ENCODE assay signal across 24 mouse cellular contexts in genomic region chr5:23566382-23566781, GRCm38 (mm10).
DNase-seq lines count a peak whose midpoint lies in the region; ATAC-seq and TF ChIP-seq lines count a peak whose summit lies in the region.
"Had no signal": no experiment of that assay in that cellular context is flagged by ENCODE, and none has a peak within 500 bp of the region (broad histone marks: within the 10 kb centered on the region; RNA-seq: fewer than 3 reads in every experiment).

No protein-coding gene starts in this region.

- peak; percentile 42 for DNase-seq in liver, postnatal 0 days
- no peak for DNase-seq in liver, embryonic 11.5 days (ENCODE audit: low spot score)
- peak; percentile 32 for DNase-seq in lung, postnatal 25 days (ENCODE audit: low spot score)
- no peak for DNase-seq in forebrain, embryonic 11.5 days (ENCODE audit: low spot score)
- DNase-seq: adrenal gland, adult 8-10 months; adrenal gland, postnatal 36 days; cerebellum, adult 11 months; cerebellum, adult 9-11 months; cerebellum, postnatal 36 days; gastrocnemius, postnatal 36 days; heart, adult 18-20 months; heart, postnatal 10 days; heart, postnatal 4 days had no signal

- H3K4me2 ChIP-seq in liver, postnatal 0 days (ENCODE audit: low read depth, low read length), result no peak overlapping the region
- no peak overlapping the region for H3K4me2 ChIP-seq in liver, embryonic 11.5 days
- no peak overlapping the region for H3K4me2 ChIP-seq in hindbrain, embryonic 12.5 days (replicated peaks)
- no peak overlapping the region for H3K4me2 ChIP-seq in forebrain, embryonic 11.5 days (ENCODE audit: low read depth, low read length, severe bottlenecking)
- H3K4me2 ChIP-seq: embryonic facial prominence, embryonic 13.5 days; forebrain, embryonic 13.5 days; hindbrain, embryonic 13.5 days had no signal

- no peak overlapping the region for H3K9ac ChIP-seq in liver, postnatal 0 days (replicated peaks)
- no peak overlapping the region for H3K9ac ChIP-seq in liver, embryonic 11.5 days (ENCODE audit: low read depth, low read length)
- H3K9ac ChIP-seq in hindbrain, embryonic 12.5 days, result no peak overlapping the region
- no peak overlapping the region for H3K9ac ChIP-seq in forebrain, embryonic 11.5 days (ENCODE audit: low read length)
- H3K9ac ChIP-seq: embryonic facial prominence, embryonic 13.5 days; forebrain, embryonic 13.5 days; hindbrain, embryonic 13.5 days had no signal

- H3K27ac ChIP-seq in liver, postnatal 0 days (ENCODE audit: low read depth), result peak overlapping the region; percentile 64; the same call in 1 of the 2 replicates
- no peak overlapping the region for H3K27ac ChIP-seq in liver, embryonic 11.5 days (ENCODE audit: low read depth, low read length)
- H3K27ac ChIP-seq in bone marrow, adult 2 months (ENCODE audit: control insufficient read depth, insufficient read depth, low read depth, low read length, poor library complexity), result peak overlapping the region; percentile 89; the same call in 1 of the 2 replicates
- no peak overlapping the region for H3K27ac ChIP-seq in hindbrain, embryonic 12.5 days
- H3K27ac ChIP-seq in forebrain, embryonic 11.5 days (ENCODE audit: low read depth, low read length), result no peak overlapping the region
- H3K27ac ChIP-seq: embryonic facial prominence, embryonic 13.5 days; forebrain, embryonic 13.5 days; heart, embryonic 10.5 days; hindbrain, embryonic 13.5 days; hindbrain, postnatal 0 days had no signal

- H3K36me3 ChIP-seq in liver, postnatal 0 days (replicated peaks; ENCODE audit: insufficient read depth, low read length), result peaks cover 11% of the 10 kb centered on the region
- no peaks in the 10 kb centered on the region; the same call in 1 of the 2 replicates for H3K36me3 ChIP-seq in liver, embryonic 11.5 days (ENCODE audit: control insufficient read depth, insufficient read depth, low read length)
- H3K36me3 ChIP-seq in hindbrain, embryonic 12.5 days, result 0 out of 2 replicates have a peak, but pooled peaks cover 4% of the 10 kb centered on the region
- H3K36me3 ChIP-seq in forebrain, embryonic 11.5 days (ENCODE audit: control insufficient read depth, insufficient read depth, low read length), result no peaks in the 10 kb centered on the region

- peaks cover 4% of the 10 kb centered on the region for H3K4me1 ChIP-seq in liver, postnatal 0 days (ENCODE audit: insufficient read depth)
- no peaks in the 10 kb centered on the region for H3K4me1 ChIP-seq in liver, embryonic 11.5 days (replicated peaks; ENCODE audit: control insufficient read depth, insufficient read depth, low read length)
- H3K4me1 ChIP-seq in bone marrow, adult 2 months (ENCODE audit: control insufficient read depth, insufficient read depth, low read length), result peaks cover 2% of the 10 kb centered on the region; the same call in 1 of the 2 replicates
- H3K4me1 ChIP-seq in hindbrain, embryonic 12.5 days, result 0 out of 2 replicates have a peak, but pooled peaks cover 3% of the 10 kb centered on the region
- no peaks in the 10 kb centered on the region for H3K4me1 ChIP-seq in forebrain, embryonic 11.5 days (replicated peaks; ENCODE audit: control insufficient read depth, insufficient read depth, low read length)
- H3K4me1 ChIP-seq: embryonic facial prominence, embryonic 13.5 days; forebrain, embryonic 13.5 days; hindbrain, embryonic 13.5 days had no signal

- WGBS in liver, postnatal 0 days (ENCODE audit: insufficient replicate concordance), result 65% methylated on average over 6 of the region's 6 CpGs
- WGBS in liver, embryonic 11.5 days, result 90% methylated on average over 6 of the region's 6 CpGs
- 47% methylated on average over 6 of the region's 6 CpGs for WGBS in bone marrow, adult 2 months
- WGBS in hindbrain, embryonic 12.5 days, result 92% methylated on average over 6 of the region's 6 CpGs
- 91% methylated on average over 6 of the region's 6 CpGs for WGBS in forebrain, embryonic 11.5 days

- no peak overlapping the region for H3K4me3 ChIP-seq in liver, postnatal 0 days (ENCODE audit: low read depth, low read length)
- H3K4me3 ChIP-seq in liver, embryonic 11.5 days (ENCODE audit: low read depth, low read length), result no peak overlapping the region
- no peak overlapping the region for H3K4me3 ChIP-seq in bone marrow, adult 2 months (replicated peaks; ENCODE audit: control insufficient read depth, low read depth, low read length)
- no peak overlapping the region for H3K4me3 ChIP-seq in hindbrain, embryonic 12.5 days
- no peak overlapping the region for H3K4me3 ChIP-seq in forebrain, embryonic 11.5 days (ENCODE audit: low read depth, low read length)
- H3K4me3 ChIP-seq: embryonic facial prominence, embryonic 13.5 days; forebrain, embryonic 13.5 days; heart, embryonic 10.5 days; hindbrain, embryonic 13.5 days had no signal

- H3K9me3 ChIP-seq in liver, postnatal 0 days (ENCODE audit: low read length), result no peaks in the 10 kb centered on the region
- H3K9me3 ChIP-seq in liver, embryonic 11.5 days (ENCODE audit: control insufficient read depth, low read length), result no peaks in the 10 kb centered on the region
- no peaks in the 10 kb centered on the region for H3K9me3 ChIP-seq in hindbrain, embryonic 12.5 days (replicated peaks)
- H3K9me3 ChIP-seq in forebrain, embryonic 11.5 days (ENCODE audit: control insufficient read depth, low read length), result no peaks in the 10 kb centered on the region
- H3K9me3 ChIP-seq: embryonic facial prominence, embryonic 13.5 days; forebrain, embryonic 13.5 days; heart, embryonic 10.5 days; hindbrain, embryonic 13.5 days had no signal

- no peak for TF ChIP-seq POLR2A in bone marrow, adult 2 months (IDR thresholded peaks at IDR 0.05; ENCODE audit: borderline replicate concordance, control insufficient read depth, low read depth, low read length)

- ATAC-seq in liver, postnatal 0 days, result peak; percentile 43; the same call in 1 of the 2 replicates
- ATAC-seq in liver, embryonic 11.5 days (replicated peaks; ENCODE audit: low FRiP score), result no peak
- 0 out of 2 replicates have a peak, but pooled peaks have one; percentile 27 for ATAC-seq in monocyte, adult 5-6 weeks (replicated peaks; ENCODE audit: insufficient number of reproducible peaks, low FRiP score, low TSS enrichment, poor library complexity, severe bottlenecking)
- ATAC-seq in hindbrain, embryonic 12.5 days (ENCODE audit: low FRiP score), result no peak
- ATAC-seq in forebrain, embryonic 11.5 days (replicated peaks; ENCODE audit: low FRiP score), result no peak
- ATAC-seq: activated CD4-positive, CD25-positive, alpha-beta regulatory T cell, adult 4 months; forebrain, embryonic 13.5 days; hindbrain, postnatal 0 days; Patski had no signal

- no peaks in the 10 kb centered on the region for H3K27me3 ChIP-seq in liver, postnatal 0 days (ENCODE audit: insufficient read depth, low read length)
- H3K27me3 ChIP-seq in liver, embryonic 11.5 days (replicated peaks; ENCODE audit: control insufficient read depth, insufficient read depth, low read length), result no peaks in the 10 kb centered on the region
- no peaks in the 10 kb centered on the region for H3K27me3 ChIP-seq in hindbrain, embryonic 12.5 days
- H3K27me3 ChIP-seq in forebrain, embryonic 11.5 days (ENCODE audit: control insufficient read depth, insufficient read depth, low read length), result no peaks in the 10 kb centered on the region
- H3K27me3 ChIP-seq: CH12.LX; embryonic facial prominence, embryonic 13.5 days; forebrain, embryonic 13.5 days; hindbrain, embryonic 13.5 days; Patski had no signal

- TF ChIP-seq EP300 in liver, postnatal 0 days (IDR thresholded peaks at IDR 0.05; ENCODE audit: low read depth), result no peak

- TF ChIP-seq CTCF in liver, postnatal 0 days (IDR thresholded peaks at IDR 0.05; ENCODE audit: low read depth), result no peak
- TF ChIP-seq CTCF in bone marrow, adult 2 months (IDR thresholded peaks at IDR 0.05; ENCODE audit: control insufficient read depth, insufficient read depth, low read length), result no peak

Comparison
In these comparisons a context has a peak if more than half of its experiments do, and no peak if none do; other contexts are left out.
1. ATAC-seq: peak in liver, postnatal 0 days (single experiment) and monocyte, adult 5-6 weeks (single experiment); none in liver, embryonic 11.5 days (single experiment), hindbrain, embryonic 12.5 days (single experiment) and forebrain, embryonic 11.5 days (single experiment).
2. DNase-seq: peak in liver, postnatal 0 days (single experiment) and lung, postnatal 25 days (single experiment); none in liver, embryonic 11.5 days (single experiment) and forebrain, embryonic 11.5 days (single experiment).
3. H3K27ac ChIP-seq: peak in liver, postnatal 0 days (single experiment) and bone marrow, adult 2 months (single experiment); none in liver, embryonic 11.5 days (single experiment), hindbrain, embryonic 12.5 days (single experiment) and forebrain, embryonic 11.5 days (single experiment).